Mouse (Mus musculus) embryonic fibroblast, embryonic 13.5 days (primary cell): ENCODE results near the gene A730049H05Rik.

ENCODE experiments used
- CTCF ChIP-seq: IDR thresholded peaks from 2 replicates; pipeline ENCODE4 v1.5.1; 2011; ENCODE audit warnings: mild to moderate bottlenecking, control low read depth, low read length, moderate library complexity, borderline replicate concordance; ENCODE audit not compliant: insufficient read depth
- POLR2A ChIP-seq: IDR thresholded peaks from 2 replicates; pipeline ENCODE4 v1.6.1; 2011; ENCODE audit warnings: low read depth, mild to moderate bottlenecking, control low read depth, low read length, moderate library complexity

GRCm38 (mm10) chr6:92812702-92813370, 3.4 kb upstream of the A730049H05Rik start:
- TF ChIP-seq CTCF, result no peak
- no peak for TF ChIP-seq POLR2A
